Mouse (Mus musculus): ENCODE measurements around the gene Gm17018. TPM values are rescaled to one million over a fixed set of nuclear protein-coding genes. Genes with fewer than 3 reads are reported as not detected.

The Gm17018 gene
- polyA plus RNA-seq, 1 experiment from 2014 or later: 34.7 TPM

DNA sequence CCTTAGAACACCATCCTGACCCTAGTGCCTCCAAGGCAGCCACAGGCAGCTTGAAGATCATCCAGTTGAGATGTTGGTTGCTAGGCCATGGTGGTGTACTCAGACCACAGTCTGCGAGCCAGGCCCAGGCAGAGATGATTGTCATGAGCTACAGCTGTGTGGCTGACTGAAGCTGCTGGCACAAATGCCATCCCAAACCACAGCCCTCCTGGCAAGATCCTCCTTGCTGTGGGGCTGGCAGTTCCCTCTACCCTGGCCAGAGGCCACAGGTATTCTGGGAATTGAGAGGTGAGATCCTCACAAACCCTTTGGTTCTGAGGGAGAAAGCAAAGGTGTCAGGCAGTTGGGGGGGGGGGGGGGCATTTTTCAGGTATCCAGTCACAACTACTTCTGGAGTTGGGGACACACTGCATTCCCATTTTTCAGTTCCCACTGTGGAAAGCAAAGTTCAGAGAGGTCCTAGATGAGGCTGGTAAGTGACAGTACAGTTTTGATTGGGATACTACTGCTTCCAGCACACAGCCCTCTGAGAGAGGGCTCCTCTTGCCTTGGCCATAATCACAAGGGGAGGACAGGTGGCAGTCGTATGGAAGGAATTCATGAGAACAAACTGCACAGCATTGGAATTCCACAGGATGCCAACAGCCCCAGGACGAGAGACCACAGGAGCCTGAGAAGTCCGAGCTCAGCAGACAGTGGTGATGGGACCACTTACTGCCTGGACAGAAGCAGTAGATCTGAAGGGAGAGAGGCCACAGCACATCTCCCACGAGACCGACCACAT is 27.3 kb downstream of the Gm17018 start:
- no peak overlapping the region for H3K9ac ChIP-seq (ENCODE audit: low read depth, low read length)
- whole genome bisulfite sequencing: 81% methylated on average over 6 of the region's 6 CpGs
- H3K4me1 ChIP-seq (replicated peaks; ENCODE audit: control insufficient read depth, insufficient read depth, low read length): peaks cover 1% of the 10 kb centered on the region; the same call in 1 of the 2 replicates
- H3K9me3 ChIP-seq (ENCODE audit: control insufficient read depth, low read length): no peaks in the 10 kb centered on the region
- no peak overlapping the region for H3K4me2 ChIP-seq
- no peak for ATAC-seq (replicated peaks; ENCODE audit: low FRiP score)
- no peak for DNase-seq (ENCODE audit: low spot score)
- no peak overlapping the region for H3K4me3 ChIP-seq (ENCODE audit: low read depth, low read length)
- no peaks in the 10 kb centered on the region for H3K27me3 ChIP-seq (replicated peaks; ENCODE audit: control insufficient read depth, insufficient read depth, low read length)
- H3K27ac ChIP-seq (ENCODE audit: low read depth, low read length): no peak overlapping the region
- no peaks in the 10 kb centered on the region for H3K36me3 ChIP-seq (ENCODE audit: control insufficient read depth, insufficient read depth, low read length)

DNA sequence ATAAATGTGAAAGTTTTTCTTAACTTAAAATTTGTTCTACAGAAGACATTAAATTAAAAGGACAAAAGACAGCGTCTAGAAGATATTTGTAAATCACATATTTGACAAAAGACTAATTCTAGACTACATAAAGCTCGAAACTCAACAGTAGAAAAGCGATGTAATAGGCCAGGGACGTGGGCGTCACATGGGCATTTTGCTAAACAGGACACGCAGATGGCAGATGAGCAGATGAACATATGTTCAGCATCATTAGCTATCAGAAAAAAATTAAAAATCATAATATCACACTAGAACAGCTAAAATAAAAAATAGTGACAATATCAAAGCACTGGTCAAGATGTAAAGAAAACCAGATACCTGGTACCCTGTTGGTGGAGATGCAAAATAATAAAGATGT is 29.3 kb downstream of the Gm17018 start:
- H3K36me3 ChIP-seq (ENCODE audit: control insufficient read depth, insufficient read depth, low read length): no peaks in the 10 kb centered on the region
- peaks cover 5% of the 10 kb centered on the region for H3K4me1 ChIP-seq (replicated peaks; ENCODE audit: control insufficient read depth, insufficient read depth, low read length)
- H3K27me3 ChIP-seq (replicated peaks; ENCODE audit: control insufficient read depth, insufficient read depth, low read length): no peaks in the 10 kb centered on the region
- DNase-seq (ENCODE audit: low spot score) (no peak), ATAC-seq (replicated peaks; ENCODE audit: low FRiP score) (no peak)
- H3K9ac ChIP-seq (ENCODE audit: low read depth, low read length): no peak overlapping the region
- no peak overlapping the region for H3K27ac ChIP-seq (ENCODE audit: low read depth, low read length)
- no peak overlapping the region for H3K4me3 ChIP-seq (ENCODE audit: low read depth, low read length)
- H3K4me2 ChIP-seq: no peak overlapping the region
- 93% methylated on average over 6 of the region's 6 CpGs for WGBS
- H3K9me3 ChIP-seq (ENCODE audit: control insufficient read depth, low read length): no peaks in the 10 kb centered on the region

DNA sequence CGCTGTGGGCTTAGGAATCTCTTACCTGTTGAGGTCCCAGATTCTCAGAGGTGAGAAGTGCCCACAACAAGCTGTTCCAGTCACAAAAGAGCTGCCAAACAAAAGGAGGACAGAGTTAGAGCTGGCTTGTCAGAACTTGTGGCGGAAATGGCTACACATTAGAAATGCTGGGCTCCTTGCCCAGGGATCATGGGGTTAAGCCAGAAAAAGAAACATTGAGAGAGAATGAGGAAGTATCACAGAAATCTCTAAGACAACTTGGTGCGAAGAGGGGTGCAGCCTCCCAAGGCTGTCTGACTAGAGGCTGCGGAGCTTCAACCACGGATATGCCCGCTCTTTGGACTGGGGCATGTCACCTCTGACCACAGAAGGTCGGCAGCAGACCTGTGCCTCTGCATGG is 31.3 kb downstream of the Gm17018 start:
- no peaks in the 10 kb centered on the region for H3K9me3 ChIP-seq (ENCODE audit: control insufficient read depth, low read length)
- no peaks in the 10 kb centered on the region for H3K36me3 ChIP-seq (ENCODE audit: control insufficient read depth, insufficient read depth, low read length)
- H3K9ac ChIP-seq (ENCODE audit: low read depth, low read length): no peak overlapping the region
- DNase-seq (ENCODE audit: low spot score): no peak
- WGBS: 62% methylated on average over 7 of the region's 7 CpGs
- no peak overlapping the region for H3K4me3 ChIP-seq (ENCODE audit: low read depth, low read length)
- no peak overlapping the region for H3K4me2 ChIP-seq
- ATAC-seq (replicated peaks; ENCODE audit: low FRiP score): no peak
- H3K4me1 ChIP-seq (replicated peaks; ENCODE audit: control insufficient read depth, insufficient read depth, low read length): peaks cover 5% of the 10 kb centered on the region
- no peaks in the 10 kb centered on the region for H3K27me3 ChIP-seq (replicated peaks; ENCODE audit: control insufficient read depth, insufficient read depth, low read length)
- H3K27ac ChIP-seq (ENCODE audit: low read depth, low read length): no peak overlapping the region

DNA sequence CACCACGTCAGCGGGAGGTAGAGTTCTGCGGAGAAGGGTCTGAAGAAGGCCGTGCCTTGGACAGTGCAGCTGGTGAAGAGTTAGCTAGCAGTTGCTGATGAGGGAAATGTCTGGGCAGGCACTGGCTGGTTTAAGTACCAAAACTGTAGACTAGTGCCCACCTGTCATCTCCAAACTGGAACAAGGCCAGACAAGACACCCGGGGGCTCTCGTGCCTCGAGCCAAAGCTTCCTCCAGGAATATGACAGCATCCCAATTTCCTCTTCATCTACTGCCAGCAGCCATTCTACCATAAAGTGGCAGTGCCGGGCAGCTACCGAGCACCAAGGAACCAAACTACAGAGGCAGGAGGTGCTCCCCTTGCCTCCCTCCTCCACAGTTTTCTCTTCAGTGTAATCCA is 32.5 kb downstream of the Gm17018 start:
- Histone ChIP-seq H3K27me3 (replicated peaks; ENCODE audit: control insufficient read depth, insufficient read depth, low read length) (no peaks in the 10 kb centered on the region), H3K9me3 (ENCODE audit: control insufficient read depth, low read length) (no peaks in the 10 kb centered on the region), H3K36me3 (ENCODE audit: control insufficient read depth, insufficient read depth, low read length) (no peaks in the 10 kb centered on the region), H3K9ac (ENCODE audit: low read depth, low read length) (no peak overlapping the region), H3K4me1 (replicated peaks; ENCODE audit: control insufficient read depth, insufficient read depth, low read length) (peaks cover 5% of the 10 kb centered on the region), H3K4me3 (ENCODE audit: low read depth, low read length) (no peak overlapping the region), H3K27ac (ENCODE audit: low read depth, low read length) (no peak overlapping the region), H3K4me2 (no peak overlapping the region)
- no peak for ATAC-seq (replicated peaks; ENCODE audit: low FRiP score)
- DNase-seq (ENCODE audit: low spot score): no peak
- 89% methylated on average over 9 of the region's 9 CpGs for WGBS

DNA sequence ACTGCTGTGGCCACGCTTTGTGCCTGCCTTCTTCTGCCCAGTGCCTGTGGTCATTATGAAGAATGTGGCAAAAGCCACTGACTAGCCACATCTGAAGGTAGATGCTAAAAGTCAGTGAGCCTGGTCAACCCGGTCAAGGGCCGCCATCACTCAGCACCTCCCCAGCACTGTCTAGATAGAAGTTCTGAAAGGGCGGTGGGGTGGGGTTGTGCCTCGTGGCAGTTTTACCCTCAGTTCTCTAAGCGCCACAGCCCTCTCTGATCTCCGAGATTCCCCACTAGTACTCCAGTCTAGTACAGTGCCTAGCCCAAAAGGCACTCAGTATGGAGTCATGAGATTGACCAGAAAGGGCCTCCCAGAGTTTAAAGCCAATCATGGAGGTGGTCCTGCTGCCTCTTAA is 33.7 kb downstream of the Gm17018 start:
- WGBS: 91% methylated on average over 7 of the region's 7 CpGs
- H3K27ac ChIP-seq (ENCODE audit: low read depth, low read length): no peak overlapping the region
- no peak overlapping the region for H3K4me2 ChIP-seq
- peaks cover 5% of the 10 kb centered on the region for H3K4me1 ChIP-seq (replicated peaks; ENCODE audit: control insufficient read depth, insufficient read depth, low read length)
- DNase-seq (ENCODE audit: low spot score) (no peak), ATAC-seq (replicated peaks; ENCODE audit: low FRiP score) (no peak)
- H3K4me3 ChIP-seq (ENCODE audit: low read depth, low read length): no peak overlapping the region
- no peak overlapping the region for H3K9ac ChIP-seq (ENCODE audit: low read depth, low read length)
- no peaks in the 10 kb centered on the region for H3K36me3 ChIP-seq (ENCODE audit: control insufficient read depth, insufficient read depth, low read length)
- no peaks in the 10 kb centered on the region for H3K27me3 ChIP-seq (replicated peaks; ENCODE audit: control insufficient read depth, insufficient read depth, low read length)
- no peaks in the 10 kb centered on the region for H3K9me3 ChIP-seq (ENCODE audit: control insufficient read depth, low read length)

DNA sequence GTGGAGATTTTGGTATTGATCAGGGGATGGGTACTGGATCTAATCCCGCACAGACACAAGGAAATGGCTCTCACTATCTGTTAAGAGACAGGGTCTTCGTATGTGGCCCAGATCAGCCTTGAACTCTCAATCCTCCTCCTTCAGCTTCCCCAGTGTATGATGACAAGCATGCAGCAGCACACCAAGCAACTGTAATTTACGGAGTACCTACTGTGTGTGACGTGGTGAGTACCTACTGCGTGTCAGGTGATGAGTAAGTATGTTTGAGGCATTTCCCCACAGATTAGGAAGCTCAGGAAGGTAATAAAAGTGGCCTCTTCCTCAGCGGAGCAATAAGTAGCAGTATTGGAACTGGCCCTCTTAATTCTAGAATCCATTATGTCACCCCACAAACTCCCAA is 35.1 kb downstream of the Gm17018 start:
- ATAC-seq (replicated peaks; ENCODE audit: low FRiP score) (no peak), DNase-seq (ENCODE audit: low spot score) (no peak)
- 92% methylated on average over 6 of the region's 6 CpGs for WGBS
- Histone ChIP-seq H3K9ac (ENCODE audit: low read depth, low read length) (no peak overlapping the region), H3K4me2 (no peak overlapping the region), H3K36me3 (ENCODE audit: control insufficient read depth, insufficient read depth, low read length) (no peaks in the 10 kb centered on the region), H3K4me3 (ENCODE audit: low read depth, low read length) (no peak overlapping the region), H3K9me3 (ENCODE audit: control insufficient read depth, low read length) (no peaks in the 10 kb centered on the region), H3K27me3 (replicated peaks; ENCODE audit: control insufficient read depth, insufficient read depth, low read length) (no peaks in the 10 kb centered on the region), H3K4me1 (replicated peaks; ENCODE audit: control insufficient read depth, insufficient read depth, low read length) (peaks cover 5% of the 10 kb centered on the region), H3K27ac (ENCODE audit: low read depth, low read length) (no peak overlapping the region)

DNA sequence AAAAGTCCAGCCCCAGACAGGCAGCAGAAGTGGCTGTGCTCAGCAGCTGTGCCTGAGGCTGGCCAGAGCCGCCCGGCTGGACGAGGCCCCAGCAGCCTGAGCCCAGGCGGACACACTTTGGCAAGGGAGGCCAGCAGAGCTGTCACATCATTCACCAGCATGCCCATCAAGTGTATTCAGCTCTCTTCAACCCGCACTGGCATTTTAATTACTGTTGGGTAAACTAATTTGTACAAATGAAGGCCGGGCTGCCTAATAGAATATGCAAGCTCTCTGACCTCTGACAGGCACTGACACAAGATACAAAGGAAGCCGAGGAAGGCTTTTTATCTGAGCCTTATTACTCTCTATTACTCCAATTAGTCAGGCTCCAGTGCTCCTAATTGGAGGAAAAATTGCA is 35.6 kb downstream of the Gm17018 start:
- Histone ChIP-seq H3K4me3 (ENCODE audit: low read depth, low read length) (no peak overlapping the region), H3K9ac (ENCODE audit: low read depth, low read length) (no peak overlapping the region), H3K4me2 (no peak overlapping the region), H3K9me3 (ENCODE audit: control insufficient read depth, low read length) (no peaks in the 10 kb centered on the region), H3K27ac (ENCODE audit: low read depth, low read length) (no peak overlapping the region), H3K36me3 (ENCODE audit: control insufficient read depth, insufficient read depth, low read length) (no peaks in the 10 kb centered on the region), H3K27me3 (replicated peaks; ENCODE audit: control insufficient read depth, insufficient read depth, low read length) (no peaks in the 10 kb centered on the region), H3K4me1 (replicated peaks; ENCODE audit: control insufficient read depth, insufficient read depth, low read length) (peaks cover 5% of the 10 kb centered on the region)
- DNase-seq (ENCODE audit: low spot score) (no peak), ATAC-seq (replicated peaks; ENCODE audit: low FRiP score) (no peak)
- 78% methylated on average over 7 of the region's 7 CpGs for WGBS

DNA sequence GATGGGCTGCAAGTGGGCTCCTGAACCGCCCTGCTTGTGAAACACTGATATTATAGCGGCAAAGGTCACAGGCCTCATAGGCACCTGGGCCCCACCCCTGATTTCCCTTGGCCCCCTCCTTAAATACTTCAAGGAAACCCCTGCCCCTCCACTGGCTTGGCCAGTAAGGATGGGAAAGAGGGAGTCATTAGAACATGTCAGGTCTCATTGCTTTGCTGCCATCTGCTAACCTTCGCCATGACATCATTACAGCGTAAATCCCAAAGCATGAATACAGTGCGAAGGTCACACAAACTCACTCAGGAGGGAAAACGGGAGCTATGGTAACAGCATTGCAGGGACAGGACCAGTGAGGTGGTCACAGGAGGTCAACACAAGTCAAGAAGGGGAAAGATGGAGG is 36.0 kb downstream of the Gm17018 start:
- H3K27me3 ChIP-seq (replicated peaks; ENCODE audit: control insufficient read depth, insufficient read depth, low read length): no peaks in the 10 kb centered on the region
- H3K4me1 ChIP-seq (replicated peaks; ENCODE audit: control insufficient read depth, insufficient read depth, low read length): peaks cover 8% of the 10 kb centered on the region
- H3K27ac ChIP-seq (ENCODE audit: low read depth, low read length): no peak overlapping the region
- 91% methylated on average over 6 of the region's 6 CpGs for whole genome bisulfite sequencing
- DNase-seq (ENCODE audit: low spot score) (no peak), ATAC-seq (replicated peaks; ENCODE audit: low FRiP score) (no peak)
- no peak overlapping the region for H3K4me2 ChIP-seq
- H3K4me3 ChIP-seq (ENCODE audit: low read depth, low read length): no peak overlapping the region
- no peak overlapping the region for H3K9ac ChIP-seq (ENCODE audit: low read depth, low read length)
- H3K9me3 ChIP-seq (ENCODE audit: control insufficient read depth, low read length): no peaks in the 10 kb centered on the region
- no peaks in the 10 kb centered on the region for H3K36me3 ChIP-seq (ENCODE audit: control insufficient read depth, insufficient read depth, low read length)

DNA sequence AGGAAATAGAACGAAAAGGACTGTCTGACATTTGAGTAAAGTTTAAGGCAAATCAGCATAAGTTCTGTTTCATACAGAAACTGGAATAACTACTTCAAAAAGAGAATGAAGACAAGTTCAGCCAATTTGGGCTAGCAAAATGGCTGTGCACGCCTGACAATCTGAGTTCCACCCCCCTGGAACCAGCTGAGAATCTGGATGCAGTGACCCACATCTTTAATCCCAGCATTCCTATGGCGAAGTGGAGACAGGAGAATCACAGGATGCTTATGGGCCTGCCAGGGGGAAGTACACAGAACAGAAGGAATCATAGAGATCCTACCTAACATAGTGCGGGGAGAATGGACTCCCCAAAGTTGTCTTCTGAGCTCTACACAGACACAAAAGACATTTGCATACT is 36.7 kb downstream of the Gm17018 start:
- Histone ChIP-seq H3K27me3 (replicated peaks; ENCODE audit: control insufficient read depth, insufficient read depth, low read length) (no peaks in the 10 kb centered on the region), H3K27ac (ENCODE audit: low read depth, low read length) (no peak overlapping the region), H3K9ac (ENCODE audit: low read depth, low read length) (no peak overlapping the region), H3K36me3 (ENCODE audit: control insufficient read depth, insufficient read depth, low read length) (no peaks in the 10 kb centered on the region), H3K4me3 (ENCODE audit: low read depth, low read length) (no peak overlapping the region), H3K9me3 (ENCODE audit: control insufficient read depth, low read length) (no peaks in the 10 kb centered on the region), H3K4me2 (no peak overlapping the region), H3K4me1 (replicated peaks; ENCODE audit: control insufficient read depth, insufficient read depth, low read length) (peaks cover 13% of the 10 kb centered on the region)
- WGBS: 82% methylated on average over 4 of the region's 4 CpGs
- ATAC-seq (replicated peaks; ENCODE audit: low FRiP score) (no peak), DNase-seq (ENCODE audit: low spot score) (no peak)
